Mouse (Mus musculus): ENCODE data around the gene Hoxa7. TPM values are rescaled to one million over a fixed set of nuclear protein-coding genes. Genes with fewer than 3 reads are reported as not detected.

Gene Hoxa7
- polyA plus RNA-seq, 1 experiment from 2014 or later: 14.9 TPM

- Histone ChIP-seq H3K9me3 (no peaks in the 10 kb centered on the region), H3K27ac (no peak overlapping the region), H3K9ac (no peak overlapping the region), H3K4me3 (no peak overlapping the region), H3K4me2 (no peak overlapping the region), H3K36me3 (no peaks in the 10 kb centered on the region), H3K27me3 (peaks cover 96% of the 10 kb centered on the region), H3K4me1 (replicated peaks) (no peaks in the 10 kb centered on the region)
- WGBS: 8% methylated on average over 7 of the region's 7 CpGs
- ATAC-seq (ENCODE audit: low FRiP score): no peak
Measured at GRCm38 (mm10) chr6:52251177-52251879, 29.7 kb upstream of the Hoxa7 start.

GRCm38 (mm10) chr6:52249826-52250225, 28.2 kb upstream of the Hoxa7 start:
- Histone ChIP-seq H3K4me2 (no peak overlapping the region), H3K36me3 (no peaks in the 10 kb centered on the region), H3K27me3 (peaks cover 96% of the 10 kb centered on the region), H3K9me3 (no peaks in the 10 kb centered on the region), H3K4me1 (replicated peaks) (0 out of 2 replicates have a peak, but pooled peaks cover 5% of the 10 kb centered on the region), H3K9ac (no peak overlapping the region), H3K4me3 (no peak overlapping the region), H3K27ac (no peak overlapping the region)
- ATAC-seq (ENCODE audit: low FRiP score): no peak
- 0% methylated on average over 4 of the region's 4 CpGs for WGBS

GRCm38 (mm10) chr6:52249415-52249738, 27.7 kb upstream of the Hoxa7 start:
- H3K4me3 ChIP-seq: no peak overlapping the region

GRCm38 (mm10) chr6:52248638-52249414, 27.2 kb upstream of the Hoxa7 start:
- H3K4me1 ChIP-seq (replicated peaks): 0 out of 2 replicates have a peak, but pooled peaks cover 5% of the 10 kb centered on the region
- WGBS: 2% methylated on average over 27 of the region's 27 CpGs
- H3K9me3 ChIP-seq: no peaks in the 10 kb centered on the region
- H3K4me3 ChIP-seq: no peak overlapping the region
- H3K36me3 ChIP-seq: no peaks in the 10 kb centered on the region
- ATAC-seq (ENCODE audit: low FRiP score): no peak
- H3K27me3 ChIP-seq: peaks cover 99% of the 10 kb centered on the region
- H3K27ac ChIP-seq: no peak overlapping the region
- no peak overlapping the region for H3K4me2 ChIP-seq
- no peak overlapping the region for H3K9ac ChIP-seq

More at GRCm38 (mm10) chr6:52249415-52249738, 27.7 kb upstream of the Hoxa7 start:
- H3K9ac ChIP-seq: no peak overlapping the region
- no peak for ATAC-seq (ENCODE audit: low FRiP score)
- no peaks in the 10 kb centered on the region for H3K9me3 ChIP-seq
- no peak overlapping the region for H3K4me2 ChIP-seq
- no peaks in the 10 kb centered on the region for H3K36me3 ChIP-seq
- H3K27me3 ChIP-seq: peaks cover 99% of the 10 kb centered on the region
- H3K4me1 ChIP-seq (replicated peaks): 0 out of 2 replicates have a peak, but pooled peaks cover 5% of the 10 kb centered on the region
- H3K27ac ChIP-seq: no peak overlapping the region
- under 1% methylated on average over 16 of the region's 16 CpGs for WGBS

GRCm38 (mm10) chr6:52247766-52248637, 26.3 kb upstream of the Hoxa7 start:
- Histone ChIP-seq H3K4me2 (no peak overlapping the region), H3K27me3 (peaks cover 99% of the 10 kb centered on the region), H3K4me3 (no peak overlapping the region), H3K4me1 (replicated peaks) (0 out of 2 replicates have a peak, but pooled peaks cover 5% of the 10 kb centered on the region), H3K9ac (no peak overlapping the region), H3K36me3 (no peaks in the 10 kb centered on the region), H3K27ac (no peak overlapping the region), H3K9me3 (no peaks in the 10 kb centered on the region)
- ATAC-seq (ENCODE audit: low FRiP score): no peak
- WGBS: 1% methylated on average over 23 of the region's 23 CpGs

GRCm38 (mm10) chr6:52246916-52247315, 25.3 kb upstream of the Hoxa7 start:
- no peaks in the 10 kb centered on the region for H3K9me3 ChIP-seq
- H3K4me3 ChIP-seq: no peak overlapping the region
- WGBS: 4% methylated on average over 3 of the region's 3 CpGs
- H3K36me3 ChIP-seq: no peaks in the 10 kb centered on the region
- H3K27ac ChIP-seq: no peak overlapping the region
- H3K9ac ChIP-seq: no peak overlapping the region
- H3K4me2 ChIP-seq: no peak overlapping the region
- H3K27me3 ChIP-seq: peaks cover 99% of the 10 kb centered on the region
- 0 out of 2 replicates have a peak, but pooled peaks cover 5% of the 10 kb centered on the region for H3K4me1 ChIP-seq (replicated peaks)
- no peak for ATAC-seq (ENCODE audit: low FRiP score)

- H3K4me3 ChIP-seq: no peak overlapping the region
- ATAC-seq (ENCODE audit: low FRiP score): no peak
- no peak overlapping the region for H3K27ac ChIP-seq
- H3K9me3 ChIP-seq: no peaks in the 10 kb centered on the region
- WGBS: under 1% methylated on average over 26 of the region's 26 CpGs
- H3K9ac ChIP-seq: no peak overlapping the region
- no peaks in the 10 kb centered on the region for H3K36me3 ChIP-seq
- H3K4me1 ChIP-seq (replicated peaks): 0 out of 2 replicates have a peak, but pooled peaks cover 5% of the 10 kb centered on the region
- H3K4me2 ChIP-seq: no peak overlapping the region
- H3K27me3 ChIP-seq: peaks cover 99% of the 10 kb centered on the region
Measured at GRCm38 (mm10) chr6:52246403-52246803, 24.7 kb upstream of the Hoxa7 start.

GRCm38 (mm10) chr6:52245757-52246142, 24.1 kb upstream of the Hoxa7 start, which contains the start of gene Hoxa11:
Hoxa11 (minus strand) TSS chr6:52245810.
- Histone ChIP-seq H3K36me3 (no peaks in the 10 kb centered on the region), H3K4me1 (replicated peaks) (0 out of 2 replicates have a peak, but pooled peaks cover 5% of the 10 kb centered on the region), H3K27ac (no peak within 1 kb of the TSS), H3K4me3 (no peak within 1 kb of the TSS), H3K9ac (no peak within 1 kb of the TSS), H3K27me3 (peaks cover 99% of the 10 kb centered on the region), H3K4me2 (no peak within 1 kb of the TSS), H3K9me3 (no peaks in the 10 kb centered on the region)
- no peak for ATAC-seq (ENCODE audit: low FRiP score)
- under 1% methylated on average over 20 of the region's 20 CpGs for WGBS

- H3K4me2 ChIP-seq: no peak overlapping the region
Measured at GRCm38 (mm10) chr6:52245040-52245756, 23.5 kb upstream of the Hoxa7 start.

GRCm38 (mm10) chr6:52244471-52245039, 22.9 kb upstream of the Hoxa7 start:
- no peak overlapping the region for H3K4me2 ChIP-seq
- no peaks in the 10 kb centered on the region for H3K9me3 ChIP-seq
- H3K9ac ChIP-seq: no peak overlapping the region
- 0 out of 2 replicates have a peak, but pooled peaks cover 10% of the 10 kb centered on the region for H3K4me1 ChIP-seq (replicated peaks)
- no peak overlapping the region for H3K27ac ChIP-seq
- H3K27me3 ChIP-seq: peaks cover 99% of the 10 kb centered on the region
- H3K36me3 ChIP-seq: no peaks in the 10 kb centered on the region
- no peak for ATAC-seq (ENCODE audit: low FRiP score)
- WGBS: 2% methylated on average over 23 of the region's 23 CpGs
- H3K4me3 ChIP-seq: no peak overlapping the region

More at GRCm38 (mm10) chr6:52245040-52245756, 23.5 kb upstream of the Hoxa7 start:
- WGBS: under 1% methylated on average over 71 of the region's 71 CpGs
- peaks cover 99% of the 10 kb centered on the region for H3K27me3 ChIP-seq
- H3K9me3 ChIP-seq: no peaks in the 10 kb centered on the region
- no peak for ATAC-seq (ENCODE audit: low FRiP score)
- no peak overlapping the region for H3K4me3 ChIP-seq
- no peak overlapping the region for H3K9ac ChIP-seq
- H3K36me3 ChIP-seq: no peaks in the 10 kb centered on the region
- no peak overlapping the region for H3K27ac ChIP-seq
- H3K4me1 ChIP-seq (replicated peaks): 0 out of 2 replicates have a peak, but pooled peaks cover 9% of the 10 kb centered on the region

- H3K4me2 ChIP-seq: no peak overlapping the region
- H3K4me3 ChIP-seq: no peak overlapping the region
- H3K9me3 ChIP-seq: no peaks in the 10 kb centered on the region
- WGBS: 1% methylated on average over 12 of the region's 12 CpGs
- H3K9ac ChIP-seq: no peak overlapping the region
- no peak overlapping the region for H3K27ac ChIP-seq
- H3K36me3 ChIP-seq: no peaks in the 10 kb centered on the region
- H3K4me1 ChIP-seq (replicated peaks): 0 out of 2 replicates have a peak, but pooled peaks cover 10% of the 10 kb centered on the region
- peaks cover 98% of the 10 kb centered on the region for H3K27me3 ChIP-seq
- no peak for ATAC-seq (ENCODE audit: low FRiP score)
Measured at GRCm38 (mm10) chr6:52243681-52244121, 22.0 kb upstream of the Hoxa7 start.
